ENCODE assay signal across 9 mouse cellular contexts in the genomic region with DNA sequence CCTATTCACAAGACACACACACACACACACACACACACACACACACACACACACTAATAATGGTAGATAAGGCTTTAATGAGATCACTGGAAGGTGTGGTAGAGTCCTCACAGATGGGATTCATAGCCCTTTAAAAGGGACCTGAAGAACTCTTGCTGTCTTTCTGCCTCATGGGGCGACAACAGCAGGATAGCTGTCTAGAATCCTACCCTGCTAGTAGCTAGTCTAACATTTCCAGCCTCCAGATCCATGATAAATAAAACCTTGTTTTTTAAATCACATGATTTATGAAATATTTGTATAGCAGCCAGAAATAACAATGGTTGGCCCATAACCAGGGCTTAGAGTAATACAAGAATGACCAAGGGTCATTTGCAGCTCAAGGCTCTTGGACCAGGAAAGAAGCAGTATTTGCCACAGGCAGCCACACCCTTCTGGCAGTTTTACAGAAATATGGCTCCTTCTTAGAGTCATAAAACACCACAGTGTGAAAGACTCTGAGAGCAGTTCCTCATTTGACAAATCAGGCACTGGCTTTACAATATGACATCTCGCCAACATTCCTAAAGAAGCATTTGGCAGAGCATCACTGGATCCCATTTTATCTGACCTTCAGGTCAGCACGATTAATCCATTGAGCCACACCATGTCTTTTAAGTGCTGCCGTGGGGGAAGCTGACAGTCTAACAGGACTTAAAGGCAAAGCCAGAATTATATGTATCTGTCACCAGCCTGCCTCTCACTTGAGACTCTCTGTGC.
DNase-seq lines count a peak whose midpoint lies in the region; ATAC-seq lines count a peak whose summit lies in the region.
"Had no signal": no experiment of that assay in that cellular context is flagged by ENCODE, and none has a peak within 500 bp of the region (broad histone marks: within the 10 kb centered on the region; RNA-seq: fewer than 3 reads in every experiment).

No protein-coding gene starts in this region.

- no peaks in the 10 kb centered on the region for H3K36me3 ChIP-seq in intestine, embryonic 15.5 days
- no peaks in the 10 kb centered on the region for H3K36me3 ChIP-seq in lung, embryonic 16.5 days (ENCODE audit: control insufficient read depth, insufficient read depth, low read length)
- no peaks in the 10 kb centered on the region for H3K36me3 ChIP-seq in midbrain, embryonic 11.5 days (ENCODE audit: control insufficient read depth, insufficient read depth, low read length)

- H3K9me3 ChIP-seq in intestine, embryonic 15.5 days = no peaks in the 10 kb centered on the region
- no peaks in the 10 kb centered on the region for H3K9me3 ChIP-seq in lung, embryonic 16.5 days (ENCODE audit: control insufficient read depth, low read length)
- H3K9me3 ChIP-seq in midbrain, embryonic 11.5 days (ENCODE audit: control insufficient read depth, low read length) = no peaks in the 10 kb centered on the region

- no peak overlapping the region for H3K4me3 ChIP-seq in intestine, embryonic 15.5 days (replicated peaks)
- no peak overlapping the region for H3K4me3 ChIP-seq in lung, embryonic 16.5 days (ENCODE audit: low read length)
- H3K4me3 ChIP-seq in midbrain, embryonic 11.5 days (ENCODE audit: low read depth, low read length) = no peak overlapping the region

- H3K4me1 ChIP-seq in intestine, embryonic 15.5 days (replicated peaks) = no peaks in the 10 kb centered on the region
- no peaks in the 10 kb centered on the region for H3K4me1 ChIP-seq in lung, embryonic 16.5 days (replicated peaks; ENCODE audit: control insufficient read depth, insufficient read depth, low read length)
- H3K4me1 ChIP-seq in midbrain, embryonic 11.5 days (ENCODE audit: control insufficient read depth, insufficient read depth, low read length) = no peaks in the 10 kb centered on the region

- H3K27me3 ChIP-seq in intestine, embryonic 15.5 days (replicated peaks) = no peaks in the 10 kb centered on the region
- H3K27me3 ChIP-seq in lung, embryonic 16.5 days (ENCODE audit: control insufficient read depth, insufficient read depth, low read depth, low read length) = no peaks in the 10 kb centered on the region
- H3K27me3 ChIP-seq in midbrain, embryonic 11.5 days (ENCODE audit: control insufficient read depth, insufficient read depth, low read length) = no peaks in the 10 kb centered on the region

- 47% methylated on average over 4 of the region's 4 CpGs for WGBS in intestine, embryonic 15.5 days
- 39% methylated on average over 4 of the region's 4 CpGs for WGBS in lung, embryonic 16.5 days
- 83% methylated on average over 4 of the region's 4 CpGs for WGBS in midbrain, embryonic 11.5 days

- H3K27ac ChIP-seq in intestine, embryonic 15.5 days = no peak overlapping the region
- no peak overlapping the region for H3K27ac ChIP-seq in lung, embryonic 16.5 days (ENCODE audit: low read length)
- H3K27ac ChIP-seq in midbrain, embryonic 11.5 days (ENCODE audit: low read depth, low read length) = no peak overlapping the region
- H3K27ac ChIP-seq: hindbrain, embryonic 14.5 days had no signal

- H3K4me2 ChIP-seq in intestine, embryonic 15.5 days (replicated peaks) = no peak overlapping the region
- no peak overlapping the region for H3K4me2 ChIP-seq in lung, embryonic 16.5 days (ENCODE audit: low read depth, low read length)
- no peak overlapping the region for H3K4me2 ChIP-seq in midbrain, embryonic 11.5 days
- H3K4me2 ChIP-seq: hindbrain, embryonic 14.5 days had no signal

- peak; percentile 97 for ATAC-seq in intestine, embryonic 15.5 days
- ATAC-seq in lung, embryonic 16.5 days (ENCODE audit: low read depth) = peak; percentile 95
- ATAC-seq in midbrain, embryonic 11.5 days (ENCODE audit: low FRiP score) = no peak

- no peak overlapping the region for H3K9ac ChIP-seq in intestine, embryonic 15.5 days
- H3K9ac ChIP-seq in lung, embryonic 16.5 days (ENCODE audit: low read length) = no peak overlapping the region
- H3K9ac ChIP-seq in midbrain, embryonic 11.5 days (ENCODE audit: low read length) = no peak overlapping the region
- H3K9ac ChIP-seq: hindbrain, embryonic 14.5 days had no signal

- peak; percentile 29 for DNase-seq in adrenal gland, postnatal 10 days
- DNase-seq in adrenal gland, adult 18-20 months (ENCODE audit: low spot score in 2 of 2) = no peak
- DNase-seq in 3T3-L1 (ENCODE audit: low read depth, low spot score) = peak; percentile 77
- no peak for DNase-seq in midbrain, embryonic 11.5 days (ENCODE audit: low spot score, missing footprints)
- no peak for DNase-seq in c-Kit-positive CD71-positive TER-119-positive erythroid progenitor cells, embryonic 14.5 days (ENCODE audit: low spot score)
- no peak for DNase-seq in layer of hippocampus, adult 8-10 months (ENCODE audit: low spot score in 2 of 2)

Comparison
In these comparisons a context has a peak if more than half of its experiments do, and no peak if none do; other contexts are left out.
1. DNase-seq: peak in adrenal gland, postnatal 10 days (single experiment) and 3T3-L1 (single experiment); none in adrenal gland, adult 18-20 months (0 of 2), midbrain, embryonic 11.5 days (single experiment), c-Kit-positive CD71-positive TER-119-positive erythroid progenitor cells, embryonic 14.5 days (single experiment) and layer of hippocampus, adult 8-10 months (0 of 2).